Mouse (Mus musculus): ENCODE data around the gene Ccdc122. TPM values are rescaled to one million over a fixed set of nuclear protein-coding genes. Genes with fewer than 3 reads are reported as not detected.
"Not testable (repeated sequence)": the region's sequence is repeated elsewhere in the genome, so short reads cannot be mapped to it uniquely, and the experiment has no call there.

Ccdc122 gene
- under 1 TPM; 0.36 to 0.65 TPM for total RNA-seq (2021)

- DNase-seq (ENCODE audit: low spot score) = peak; percentile 51
- intact Hi-C loops (cut with DNase I) = no loop called here
These were observed at the start of gene Ccdc122, which contains the start of gene Lacc1 for GRCm38 (mm10) chr14:77036226-77037046. TSS of gene Ccdc122 (plus strand) at chr14:77036772. TSS of gene Lacc1 (minus strand) at chr14:77036904.

GRCm38 (mm10) chr14:76990351-76990750 is 46.2 kb upstream of the Ccdc122 start:
- DNase-seq (ENCODE audit: low spot score); intact Hi-C loops (cut with DNase I): not testable (repeated sequence)

- DNase-seq (ENCODE audit: low spot score) = no peak
- intact Hi-C loops (cut with DNase I) = no loop called here
These were observed 31.8 kb upstream of the Ccdc122 start for GRCm38 (mm10) chr14:77004740-77005139.

- intact Hi-C loops (cut with DNase I) = no loop called here
- DNase-seq (ENCODE audit: low spot score) = no peak
These were observed 31.0 kb upstream of the Ccdc122 start for GRCm38 (mm10) chr14:77005566-77005965.

- DNase-seq (ENCODE audit: low spot score) = peak; percentile 14
- intact Hi-C loops (cut with DNase I) = loop anchor here (2.0 kb wide), 1 partner anchor 131 kb away; no protein-coding TSS in a partner anchor
These were observed 28.3 kb upstream of the Ccdc122 start for GRCm38 (mm10) chr14:77008238-77008637.

GRCm38 (mm10) chr14:77011804-77012203 is 24.8 kb upstream of the Ccdc122 start:
- intact Hi-C loops (cut with DNase I) = loop anchor here (1.0 to 5.0 kb wide), 3 partner anchors 512 to 890 kb away; no protein-coding TSS in a partner anchor
- DNase-seq (ENCODE audit: low spot score) = no peak

GRCm38 (mm10) chr14:77016783-77017182 is 19.8 kb upstream of the Ccdc122 start:
- intact Hi-C loops (cut with DNase I); DNase-seq (ENCODE audit: low spot score): not testable (repeated sequence)

- no peak for DNase-seq (ENCODE audit: low spot score)
- intact Hi-C loops (cut with DNase I) = no loop called here
These were observed 19.4 kb upstream of the Ccdc122 start for GRCm38 (mm10) chr14:77017211-77017610.

- intact Hi-C loops (cut with DNase I) = no loop called here
- DNase-seq (ENCODE audit: low spot score) = no peak
These were observed 12.1 kb upstream of the Ccdc122 start for GRCm38 (mm10) chr14:77024499-77024898.

- intact Hi-C loops (cut with DNase I) = no loop called here
- DNase-seq (ENCODE audit: low spot score) = no peak
These were observed 7.1 kb upstream of the Ccdc122 start for GRCm38 (mm10) chr14:77029319-77030054.

GRCm38 (mm10) chr14:77030808-77031207 is 5.8 kb upstream of the Ccdc122 start:
- intact Hi-C loops (cut with DNase I) = no loop called here
- no peak for DNase-seq (ENCODE audit: low spot score)

- DNase-seq (ENCODE audit: low spot score) = no peak
These were observed 4.1 kb upstream of the Ccdc122 start for GRCm38 (mm10) chr14:77032433-77032832.

GRCm38 (mm10) chr14:77033391-77033790 is 3.2 kb upstream of the Ccdc122 start:
- no peak for DNase-seq (ENCODE audit: low spot score)
- intact Hi-C loops (cut with DNase I) = no loop called here

More at GRCm38 (mm10) chr14:77032433-77032832, 4.1 kb upstream of the Ccdc122 start:
- intact Hi-C loops (cut with DNase I) = no loop called here

- DNase-seq (ENCODE audit: low spot score) = no peak
- intact Hi-C loops (cut with DNase I) = no loop called here
These were observed 2.2 kb upstream of the Ccdc122 start for GRCm38 (mm10) chr14:77034175-77034915.

- intact Hi-C loops (cut with DNase I) = no loop called here
- DNase-seq (ENCODE audit: low spot score) = no peak
These were observed 1.6 kb upstream of the Ccdc122 start for GRCm38 (mm10) chr14:77034970-77035369.

- intact Hi-C loops (cut with DNase I) = no loop called here
- DNase-seq (ENCODE audit: low spot score) = no peak
These were observed 758 bp downstream of the Ccdc122 start for GRCm38 (mm10) chr14:77037330-77037729.

- no peak for DNase-seq (ENCODE audit: low spot score)
- intact Hi-C loops (cut with DNase I) = no loop called here
These were observed 1.4 kb downstream of the Ccdc122 start for GRCm38 (mm10) chr14:77037832-77038425.

- DNase-seq (ENCODE audit: low spot score) = no peak
- intact Hi-C loops (cut with DNase I) = loop anchor here (5.0 kb wide), 1 partner anchor 874 kb away; no protein-coding TSS in a partner anchor
These were observed 16.7 kb downstream of the Ccdc122 start for GRCm38 (mm10) chr14:77053288-77053687.

- intact Hi-C loops (cut with DNase I) = no loop called here
- no peak for DNase-seq (ENCODE audit: low spot score)
These were observed 32.8 kb downstream of the Ccdc122 start for GRCm38 (mm10) chr14:77069361-77069760.

- intact Hi-C loops (cut with DNase I) = no loop called here
- no peak for DNase-seq (ENCODE audit: low spot score)
These were observed 44.7 kb downstream of the Ccdc122 start for GRCm38 (mm10) chr14:77081248-77081647.

All from heart, postnatal 25 days (tissue).